Mouse (Mus musculus): Measurements from ENCODE around the gene Hbp1. TPM values are rescaled to one million over a fixed set of nuclear protein-coding genes. Genes with fewer than 3 reads are reported as not detected.

Gene Hbp1
- 10 to 100 TPM; 24.8 to 27.8 TPM for total RNA-seq (2021)

DNA sequence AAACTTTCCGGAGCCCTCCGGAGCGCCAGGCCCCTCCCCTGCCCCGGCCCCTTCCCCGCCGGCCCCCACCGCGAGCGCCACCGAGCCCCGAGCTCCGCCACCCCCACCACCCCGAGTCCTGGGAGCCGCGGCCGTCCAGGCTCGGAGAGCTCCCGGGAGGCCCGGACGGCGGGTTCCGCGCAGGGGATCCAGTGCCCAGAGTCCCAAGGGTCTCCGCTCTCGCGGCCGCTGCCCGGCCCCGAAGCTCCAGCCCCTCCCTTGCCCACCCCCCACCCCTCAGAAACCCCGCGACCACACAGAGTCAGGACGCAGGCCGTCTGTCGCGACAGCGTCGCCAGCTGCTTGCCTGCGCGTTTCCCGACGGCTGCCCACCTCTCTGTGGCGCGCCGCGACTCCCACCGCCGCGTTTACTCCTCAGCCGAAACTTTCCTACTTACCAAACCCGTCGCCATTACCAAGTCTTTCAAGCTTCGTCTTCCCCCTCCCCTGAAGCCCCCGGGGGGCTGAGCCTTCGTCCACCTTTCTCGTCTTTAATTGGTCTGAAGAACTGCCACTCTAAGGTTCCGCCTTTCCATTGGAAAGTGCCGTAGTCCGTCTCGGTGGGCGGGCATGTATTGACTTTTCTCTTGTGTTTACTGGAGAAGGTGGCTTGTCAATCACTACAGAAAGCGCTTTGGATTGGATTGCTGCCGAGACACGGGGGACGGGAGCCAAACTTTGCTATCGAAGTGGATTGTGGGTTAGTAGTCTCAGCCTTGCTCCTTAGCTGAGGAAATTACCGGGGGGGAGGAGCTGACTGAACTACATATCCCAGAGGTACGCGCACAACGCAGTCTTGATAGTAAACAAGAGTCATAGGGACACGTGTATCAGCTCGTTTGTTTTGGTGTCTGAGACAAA is at the start of gene Hbp1:
TSS of gene Hbp1 (minus strand) at position 777 of the 900 bp plus-strand sequence.
- DNase-seq = peak; percentile 99 to 100

DNA sequence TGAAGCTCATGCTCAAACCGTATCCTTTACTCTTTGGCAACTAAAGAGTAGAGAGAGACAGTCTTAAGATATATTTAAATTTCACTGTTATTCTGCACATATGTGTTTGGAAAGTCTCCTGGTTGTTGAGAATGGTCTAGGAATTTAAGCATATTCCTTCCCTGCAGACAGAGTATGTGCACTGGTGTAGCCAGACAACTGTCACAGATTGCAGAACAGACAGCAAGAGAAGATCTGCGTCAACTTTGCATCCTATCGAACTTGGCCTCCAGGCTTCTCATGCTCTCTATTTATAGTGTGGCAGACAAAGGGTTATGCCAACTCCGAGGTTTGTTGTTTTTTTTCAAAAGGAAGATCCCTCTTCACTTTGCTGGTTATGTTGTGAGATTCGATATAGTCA is 48.4 kb upstream of the Hbp1 start:
- DNase-seq = no peak

DNA sequence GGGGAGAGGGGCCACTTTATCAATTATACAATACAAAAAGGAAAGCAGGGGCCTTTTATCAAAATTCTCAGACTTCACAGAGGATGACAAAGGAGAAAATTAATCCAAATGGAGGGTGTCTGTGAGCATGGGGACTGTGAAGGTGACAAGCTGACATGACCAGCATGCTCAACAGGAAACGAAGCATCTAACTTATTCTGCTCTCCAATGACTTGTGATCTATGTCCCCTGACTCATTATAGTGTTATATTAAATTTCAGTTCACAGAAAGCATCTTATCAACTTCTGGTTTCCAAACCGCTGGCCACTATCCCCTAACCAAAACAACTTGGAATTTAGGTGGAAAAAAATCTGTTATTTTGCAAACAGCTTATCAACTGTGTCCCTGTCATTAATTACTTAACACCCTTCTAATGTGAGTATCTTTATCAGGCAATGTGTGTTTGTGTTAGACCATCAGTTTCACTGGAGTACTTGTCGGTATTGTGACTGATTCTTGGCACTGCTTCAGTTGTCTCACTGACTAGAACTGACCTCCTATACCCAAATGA is 47.1 kb upstream of the Hbp1 start:
- no peak for DNase-seq

DNA sequence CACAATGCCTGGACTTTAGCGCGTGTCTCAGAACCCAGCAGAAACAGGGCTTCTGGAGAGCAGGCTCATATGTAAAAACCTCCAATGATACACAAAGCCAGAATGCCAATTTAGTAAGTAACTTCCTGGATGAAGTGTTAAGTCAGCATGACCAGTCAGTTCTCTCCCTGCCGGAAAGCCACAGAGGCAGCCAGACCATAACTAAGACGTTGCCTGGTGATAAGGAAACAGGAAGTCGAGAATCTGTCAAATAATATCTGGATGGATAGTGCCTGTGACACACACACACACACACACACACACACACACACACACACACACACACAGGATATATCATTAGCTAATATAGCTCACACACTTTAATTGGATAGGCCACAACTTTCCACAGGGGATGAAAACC is 46.5 kb upstream of the Hbp1 start:
- DNase-seq = no peak

DNA sequence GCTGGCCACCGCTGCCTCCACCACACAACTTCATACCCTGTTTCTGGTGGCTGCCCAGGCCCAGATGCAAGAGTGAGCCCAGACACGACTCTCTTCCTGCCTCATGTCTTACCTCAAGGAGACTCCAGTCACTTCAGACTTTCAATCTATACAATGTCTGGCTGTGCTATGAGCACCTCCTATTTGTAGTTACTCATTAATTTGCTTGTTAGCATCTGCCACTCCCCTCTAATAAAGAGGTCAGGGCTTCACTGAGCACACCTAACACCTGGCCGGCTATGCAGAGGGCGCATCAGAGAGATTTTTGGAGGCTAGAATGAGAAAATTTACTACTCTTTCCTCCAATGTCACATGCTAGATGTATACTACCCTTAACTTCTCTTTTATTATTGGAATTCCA is 40.2 kb upstream of the Hbp1 start:
- no peak for DNase-seq

DNA sequence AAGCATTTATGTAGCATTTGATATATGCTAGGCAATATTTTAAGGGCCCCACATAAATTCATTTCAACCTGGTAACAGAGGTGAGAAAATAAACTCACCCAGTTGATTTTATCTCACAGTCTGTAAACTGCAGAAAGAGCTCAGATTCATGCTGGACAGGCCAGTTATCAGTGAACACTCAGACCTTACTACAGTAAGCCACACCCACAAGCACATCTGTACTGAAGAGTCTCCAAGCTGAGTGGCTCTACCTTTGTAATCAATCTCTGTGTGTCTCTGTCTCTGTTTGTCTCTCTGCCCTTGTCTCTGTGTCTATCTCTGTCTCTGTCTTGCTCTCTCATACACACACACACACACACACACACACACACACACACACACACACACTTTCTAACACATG is 39.4 kb upstream of the Hbp1 start:
- DNase-seq = no peak

DNA sequence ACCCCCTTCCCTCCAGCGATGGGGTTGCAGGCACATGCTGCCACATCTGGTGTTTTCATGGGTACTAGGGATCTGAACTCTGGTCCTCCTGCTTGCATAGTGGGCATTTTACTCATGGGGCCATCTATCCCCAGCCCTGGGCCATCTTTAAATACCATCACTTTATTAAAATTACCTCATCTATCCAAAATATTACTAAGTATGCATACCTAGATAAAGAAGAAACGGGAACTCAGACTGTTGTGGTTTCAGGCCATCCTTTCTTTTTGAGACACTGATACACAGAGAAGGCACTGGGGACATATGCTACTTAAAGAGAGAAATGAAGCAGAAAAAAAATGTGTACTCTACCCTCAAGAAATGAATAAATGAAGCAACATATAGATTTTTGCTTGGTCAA is 36.1 kb upstream of the Hbp1 start:
- no peak for DNase-seq

DNA sequence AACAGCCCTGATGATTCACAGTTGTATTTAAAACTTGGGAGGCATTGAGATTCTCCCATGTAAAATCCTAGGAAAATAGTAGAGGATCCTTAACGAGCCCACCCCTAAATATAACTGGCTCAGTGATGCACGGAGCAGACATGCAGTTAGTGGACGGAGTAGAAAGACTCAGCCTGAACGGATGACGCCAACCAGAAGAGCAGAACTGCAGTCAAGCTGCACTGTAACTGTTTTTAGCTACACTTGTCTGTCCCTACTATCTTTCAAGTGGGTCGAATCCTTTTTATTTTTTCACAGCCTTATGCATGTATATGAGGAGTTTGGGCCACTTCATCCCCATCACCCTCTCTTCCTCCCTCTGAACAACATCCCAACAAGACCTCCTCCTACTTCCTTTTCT is 35.4 kb upstream of the Hbp1 start:
- no peak for DNase-seq

DNA sequence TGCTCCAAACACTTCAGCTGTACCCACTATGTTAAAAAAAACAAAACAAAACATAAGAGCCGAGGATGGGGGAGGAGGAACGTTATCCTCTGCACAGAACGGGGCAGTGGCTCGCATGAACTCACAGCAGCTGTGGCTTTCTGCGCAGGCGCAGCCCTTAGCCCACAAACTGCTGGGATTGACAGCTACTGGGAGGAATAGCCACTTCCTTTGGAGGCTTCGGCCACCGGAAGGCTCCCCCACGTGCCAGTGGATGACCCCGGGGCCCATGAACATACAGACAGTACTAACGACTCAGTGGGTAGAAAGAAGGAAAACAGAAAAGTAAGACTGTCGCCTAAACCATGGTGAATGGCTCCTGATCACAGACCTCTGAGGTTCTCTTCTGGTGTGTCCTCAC is 34.3 kb upstream of the Hbp1 start:
- DNase-seq = no peak

DNA sequence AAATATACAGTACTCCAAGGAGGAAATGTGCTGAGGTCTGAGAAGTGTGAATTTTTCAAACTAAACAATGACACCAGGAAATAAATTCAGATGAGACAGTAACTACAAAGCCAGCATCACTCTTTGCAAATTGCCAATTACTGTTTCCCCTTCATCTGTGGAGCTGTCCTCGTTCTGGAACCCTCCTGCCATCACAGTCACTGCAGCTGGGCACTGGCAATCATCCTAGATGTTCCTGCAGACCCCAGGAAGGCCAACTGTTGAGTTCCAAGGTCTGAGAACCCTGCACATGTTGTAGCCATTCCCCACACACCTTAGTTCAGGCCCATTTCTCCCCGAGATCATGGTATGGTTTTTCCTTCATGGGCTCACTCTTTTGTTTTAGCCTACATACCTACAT is 33.9 kb upstream of the Hbp1 start:
- no peak for DNase-seq

DNA sequence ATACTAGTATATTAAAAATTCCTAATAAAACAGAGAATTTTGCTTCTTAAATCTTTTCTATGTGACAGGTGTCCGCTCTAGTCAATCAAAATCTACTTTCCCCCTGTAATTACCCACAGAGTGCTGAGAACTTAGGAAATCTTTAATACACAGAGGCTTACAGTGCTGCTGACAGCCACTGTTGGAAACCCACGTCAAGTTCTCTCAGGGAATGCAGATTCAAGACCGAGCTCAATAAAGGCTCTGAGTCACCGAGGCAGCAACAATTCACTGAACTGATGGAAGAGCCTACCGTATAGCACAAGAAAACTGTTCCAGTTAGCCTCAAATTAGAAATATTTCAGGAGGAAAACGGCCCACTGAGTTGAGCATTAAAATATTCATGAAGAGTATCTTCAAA is 33.4 kb upstream of the Hbp1 start:
- DNase-seq = no peak

DNA sequence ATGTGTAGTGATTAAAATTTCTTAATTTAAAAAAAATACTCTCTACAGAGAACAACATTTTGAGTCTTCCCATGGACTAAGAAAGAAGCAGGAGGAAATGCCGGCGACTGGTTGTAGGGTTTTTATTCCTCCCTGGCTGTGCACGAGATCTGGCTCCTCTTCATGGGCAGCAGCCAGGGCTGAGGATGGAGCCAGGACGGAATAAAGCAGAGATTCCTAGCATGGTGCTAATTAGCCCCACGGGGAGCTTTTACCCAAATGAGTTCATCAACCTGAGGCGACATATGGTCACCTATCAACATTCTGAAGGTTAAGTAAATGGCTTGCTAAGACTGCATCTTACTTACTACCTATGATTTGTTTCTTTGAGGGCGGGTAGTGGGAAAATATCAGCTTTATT is 32.9 kb upstream of the Hbp1 start:
- DNase-seq = peak in 1 of 2 experiments; percentile 27

DNA sequence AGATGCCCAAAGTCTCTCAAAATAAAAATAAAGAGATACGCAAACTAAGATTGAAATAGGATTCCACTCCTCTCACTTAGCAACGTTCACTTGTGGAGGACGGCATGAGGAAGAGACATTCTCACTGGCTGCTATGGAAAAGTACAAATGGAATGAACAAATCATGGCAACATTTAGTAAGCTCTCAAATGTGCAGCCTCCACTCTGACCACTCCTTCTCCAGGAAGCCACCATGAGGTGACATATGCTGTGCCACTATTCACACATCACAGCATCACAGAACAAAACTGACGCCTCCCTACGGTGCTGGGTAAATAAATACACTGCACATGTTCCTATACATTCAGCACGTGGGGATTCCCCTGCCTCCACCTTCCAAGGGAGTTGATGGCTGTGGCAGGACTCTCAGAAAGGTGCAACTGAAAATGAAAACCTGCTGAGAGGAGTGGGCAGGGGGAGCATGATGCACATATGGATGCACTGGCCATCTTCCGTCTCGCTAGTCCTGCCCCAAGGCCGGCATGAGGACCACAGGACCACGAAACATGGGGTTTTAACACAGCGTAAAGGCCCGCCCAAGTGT is 27.4 kb upstream of the Hbp1 start:
- no peak for DNase-seq

DNA sequence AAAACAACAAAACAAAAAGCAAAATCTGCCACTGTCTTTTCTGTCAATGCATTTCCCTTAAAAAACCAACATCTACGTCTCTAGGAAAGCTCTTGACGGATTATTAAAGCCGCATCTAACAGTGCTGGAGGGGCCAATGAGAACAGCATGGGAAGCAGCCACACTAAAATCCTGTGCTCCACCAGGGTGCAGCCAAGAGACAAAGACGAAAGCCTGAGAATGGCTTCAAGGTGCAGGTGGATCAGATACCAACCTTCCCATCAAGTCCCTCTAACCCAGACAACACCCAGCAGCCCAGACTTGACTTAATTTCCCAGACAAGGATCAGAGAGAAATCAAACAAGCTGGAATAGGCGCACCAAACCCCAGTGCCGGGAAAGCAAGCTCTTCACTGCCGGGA is 26.2 kb upstream of the Hbp1 start:
- DNase-seq = no peak

DNA sequence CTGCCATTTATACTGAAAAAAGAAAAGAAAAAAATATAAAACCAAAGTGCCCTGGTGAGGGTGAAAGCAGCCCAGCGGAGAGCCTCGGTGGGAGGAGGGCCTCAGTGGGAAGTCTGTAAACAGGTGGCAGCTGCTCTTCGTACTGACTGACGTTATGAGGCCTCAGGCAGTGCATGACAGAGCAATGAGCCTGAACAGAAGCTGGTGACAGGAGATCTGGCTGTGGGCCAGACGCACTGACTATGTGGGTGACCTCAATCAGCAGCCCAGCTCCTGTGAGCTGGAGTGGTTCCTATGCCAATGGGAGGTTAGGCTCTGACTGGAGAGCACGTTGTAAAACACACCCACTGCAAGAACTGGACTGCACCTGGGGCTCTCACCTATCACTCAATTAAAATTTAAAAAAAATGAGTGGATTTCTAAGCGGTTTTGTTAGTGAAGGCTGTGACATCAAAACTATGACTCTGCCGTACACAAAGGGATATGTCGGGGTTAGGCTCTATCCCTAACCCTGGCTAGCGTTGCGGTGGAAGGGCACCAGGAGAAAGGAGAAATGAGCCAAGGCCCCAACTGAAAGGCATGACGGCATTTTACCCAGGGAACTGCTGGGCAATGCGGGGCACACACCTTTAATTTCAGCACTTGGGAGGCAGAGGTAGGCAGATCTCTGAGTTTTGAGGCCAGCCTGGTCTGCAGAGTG is 23.3 kb upstream of the Hbp1 start:
- DNase-seq = peak; percentile 43 to 62

DNA sequence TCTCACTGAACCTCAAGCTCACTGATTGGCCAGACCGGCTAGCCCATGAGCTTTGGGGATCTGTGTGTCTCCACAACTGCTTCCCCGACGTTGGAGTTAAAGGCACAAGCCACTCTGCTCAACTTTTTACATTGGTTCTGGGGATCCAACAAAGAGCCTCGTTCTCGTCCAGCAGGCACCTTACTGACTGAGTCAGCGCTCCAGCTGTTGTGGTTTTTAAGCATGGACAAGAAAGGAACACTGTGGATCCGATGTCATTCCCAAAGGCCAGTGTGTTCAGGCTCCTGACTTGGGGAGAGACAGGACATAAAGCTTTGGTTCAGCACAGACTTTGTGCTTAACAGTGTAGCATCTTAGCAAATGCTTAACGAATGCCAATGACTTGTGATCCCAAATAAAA is 21.2 kb upstream of the Hbp1 start:
- DNase-seq = no peak

DNA sequence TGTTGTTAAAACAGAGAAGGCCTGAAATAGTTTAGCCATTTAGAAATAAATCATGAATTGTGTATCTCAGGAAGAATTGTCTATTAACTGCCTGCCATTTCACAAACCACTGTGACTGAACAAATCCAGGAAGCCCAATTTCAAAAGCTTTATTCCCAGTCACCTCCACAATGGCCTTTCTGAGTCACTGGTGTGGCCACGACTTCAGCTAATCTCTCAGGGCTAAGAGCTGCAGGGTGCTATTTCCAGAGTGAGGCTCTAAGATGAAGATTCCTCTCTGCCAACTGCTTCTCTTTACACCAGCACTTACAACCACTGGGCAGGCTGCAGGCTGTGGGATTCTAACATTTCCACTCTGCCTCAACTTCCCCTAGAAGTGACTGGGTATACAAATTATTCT is 18.8 kb upstream of the Hbp1 start:
- DNase-seq = no peak

DNA sequence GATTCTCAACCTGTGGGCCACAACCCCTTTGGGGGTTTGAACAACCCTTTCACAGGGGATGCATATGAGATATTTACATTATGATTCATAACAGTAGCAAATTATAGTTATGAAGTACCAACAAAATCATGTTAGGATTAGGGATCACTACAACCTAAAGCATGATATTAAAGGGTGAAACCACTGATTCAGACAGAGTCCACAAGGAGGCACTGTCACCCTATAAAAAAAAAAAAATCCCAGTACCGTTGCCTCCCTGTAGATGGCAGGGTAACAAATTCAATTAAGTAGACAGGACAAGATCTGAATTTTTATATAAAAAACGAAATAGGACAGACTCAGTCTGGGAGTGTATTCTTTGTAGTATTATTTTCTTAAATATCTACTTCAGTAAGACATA is 17.2 kb upstream of the Hbp1 start:
- no peak for DNase-seq

DNA sequence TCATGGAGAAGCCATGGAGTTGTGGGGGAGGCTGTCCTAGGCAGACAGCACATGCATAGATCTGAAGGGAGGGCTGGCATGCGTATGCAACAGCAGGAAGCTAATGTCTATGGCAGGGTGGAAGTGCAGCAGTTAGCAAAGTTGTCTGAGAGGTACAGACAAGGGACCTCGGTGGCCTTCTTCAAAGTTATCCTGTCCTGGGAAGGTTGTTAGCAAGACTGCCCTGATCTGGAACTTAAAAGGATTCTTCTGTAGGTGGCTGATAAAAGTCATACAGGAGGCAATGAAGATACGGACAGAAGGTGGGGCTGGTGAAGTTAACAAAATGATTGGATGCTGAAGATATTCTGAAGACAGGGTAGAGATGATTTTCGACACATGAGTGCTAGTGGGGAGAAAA is 16.1 kb upstream of the Hbp1 start:
- DNase-seq = no peak

DNA sequence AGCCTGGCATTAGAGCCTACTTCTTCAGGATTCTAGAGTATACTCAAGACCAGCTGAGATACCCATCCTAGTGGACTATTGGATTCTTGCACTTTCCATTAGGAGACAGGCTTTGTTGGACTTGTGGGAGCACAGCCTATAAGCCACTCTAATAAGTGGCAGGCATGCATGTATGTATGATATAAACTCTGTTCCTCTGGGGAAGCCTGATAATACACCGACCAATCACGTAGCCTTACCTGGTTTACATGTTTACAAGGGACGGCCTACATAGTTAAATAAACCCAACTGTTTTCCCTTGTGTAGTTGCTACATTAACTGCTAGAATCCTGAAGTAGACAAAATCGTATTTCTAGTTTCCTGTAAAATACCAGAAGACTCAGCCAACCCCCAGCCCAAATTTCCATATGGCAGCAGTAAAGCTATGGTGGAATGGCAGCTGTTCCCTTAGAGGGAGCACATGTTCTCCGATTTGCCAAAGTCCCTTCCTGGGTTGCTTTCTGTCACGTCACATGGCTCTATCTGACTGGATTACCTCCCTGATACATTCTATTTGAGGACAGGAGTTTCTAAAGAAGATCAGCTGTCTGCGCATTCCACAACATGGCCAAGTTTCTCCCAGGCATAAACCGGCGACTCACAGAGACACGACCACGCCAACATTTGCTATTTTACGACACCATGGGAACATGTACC is 15.3 kb upstream of the Hbp1 start:
- peak; percentile 54 to 55 for DNase-seq

DNA sequence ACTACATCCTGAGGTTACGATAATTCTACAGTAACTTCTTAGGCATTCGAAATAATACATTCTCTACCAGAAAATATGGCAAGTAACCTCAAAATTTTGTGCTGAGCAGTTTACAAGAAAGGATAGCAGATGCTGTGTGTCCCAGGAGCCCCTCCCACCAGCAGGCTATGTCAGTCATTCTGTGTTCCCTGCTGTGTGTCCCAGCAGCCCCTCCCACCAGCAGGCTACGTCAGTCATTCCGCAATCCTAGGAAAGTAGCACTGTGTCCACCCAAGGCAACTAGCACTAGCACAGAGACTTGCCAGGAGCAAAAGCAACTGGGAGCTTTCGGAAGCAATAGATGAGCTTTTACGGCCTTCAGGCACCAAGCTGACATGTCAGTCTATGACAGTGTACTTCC is 13.7 kb upstream of the Hbp1 start:
- peak; percentile 45 to 51 for DNase-seq

DNA sequence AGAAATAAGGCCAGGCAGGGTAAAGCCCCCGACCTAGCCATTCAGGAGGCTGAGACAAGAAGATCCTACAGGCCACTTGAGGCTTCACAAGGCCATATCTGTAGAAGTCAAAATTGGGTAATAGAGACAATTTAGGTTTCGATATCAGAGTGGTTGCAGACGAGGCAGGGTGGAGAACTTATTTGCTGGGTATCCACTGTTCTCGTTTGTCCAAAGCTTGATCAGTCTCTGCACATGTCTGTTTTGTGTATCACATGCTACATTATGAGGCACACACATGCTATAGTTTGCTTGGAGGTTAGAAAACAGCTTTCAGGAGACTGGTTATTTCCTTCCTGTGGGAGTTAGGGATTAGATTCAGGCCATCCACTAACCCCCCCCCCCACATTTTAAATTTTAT is 5.5 kb upstream of the Hbp1 start:
- no peak for DNase-seq

DNA sequence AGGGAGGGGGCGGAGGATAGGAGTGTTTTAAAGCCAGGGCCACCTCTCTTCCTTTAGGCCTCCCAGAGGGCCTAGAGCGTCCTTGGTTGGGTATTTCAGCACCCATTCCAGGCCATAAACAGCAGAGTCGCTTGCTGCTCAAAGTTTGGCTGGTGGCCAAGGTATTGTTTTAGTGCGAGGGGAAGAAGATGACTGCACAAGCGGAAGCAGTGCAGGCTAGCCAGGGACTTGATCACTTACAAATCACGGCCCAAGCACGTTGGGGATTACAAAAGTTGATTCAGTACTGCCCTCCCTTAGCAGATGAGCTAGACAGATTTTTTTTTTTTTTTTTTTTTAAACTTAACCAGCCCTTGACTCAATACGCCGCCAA is 310 bp upstream of the Hbp1 start:
- DNase-seq = no peak
